Mouse (Mus musculus): ENCODE data around the gene Tmem145.

- TF ChIP-seq POLR2A (IDR thresholded peaks at IDR 0.05; ENCODE audit: low read depth, low read length) = no peak
- TF ChIP-seq CTCF (IDR thresholded peaks at IDR 0.05; ENCODE audit: extremely low read depth, insufficient read depth, insufficient read length, insufficient replicate concordance) = no peak
Measured at GRCm38 (mm10) chr7:25308702-25309318, 2.9 kb downstream of the Tmem145 start.

Measured in spleen, adult 2 months (tissue).